Mouse (Mus musculus): ENCODE measurements at regions not wholly inside any gene's neighbourhood (a gene's known extent, or its start where the extent isn't known, plus 50 kb on each side); places are given as distances from the start of the nearest gene placed in this dataset.
A peak's percentile ranks its signal among the peaks of the same experiment; 100 is the strongest.

- DNase-seq (ENCODE audit: low read depth), result no peak
Measured at GRCm38 (mm10) chr13:72809226-72809625, 180.6 kb downstream of the Irx2 start.

- DNase-seq (ENCODE audit: low read depth), result no peak
Measured at GRCm38 (mm10) chr13:72810626-72811025, 182.0 kb downstream of the Irx2 start.

GRCm38 (mm10) chr13:72814616-72815015 lies 186.0 kb downstream of the Irx2 start:
- DNase-seq (ENCODE audit: low read depth), result no peak

- no peak for DNase-seq (ENCODE audit: low read depth)
Measured at GRCm38 (mm10) chr13:72815236-72815932, 186.8 kb downstream of the Irx2 start.

- no peak for DNase-seq (ENCODE audit: low read depth)
Measured at GRCm38 (mm10) chr13:72815933-72816553, 187.4 kb downstream of the Irx2 start.

GRCm38 (mm10) chr13:72816856-72817255 lies 188.2 kb downstream of the Irx2 start:
- no peak for DNase-seq (ENCODE audit: low read depth)

- DNase-seq (ENCODE audit: low read depth), result no peak
Measured at GRCm38 (mm10) chr13:72817521-72817920, 188.9 kb downstream of the Irx2 start.

- DNase-seq (ENCODE audit: low read depth), result peak; percentile 6
Measured at GRCm38 (mm10) chr13:72817930-72818329, 189.3 kb downstream of the Irx2 start.

GRCm38 (mm10) chr13:72826613-72827012 lies 198.0 kb downstream of the Irx2 start:
- no peak for DNase-seq (ENCODE audit: low read depth)

- no peak for DNase-seq (ENCODE audit: low read depth)
Measured at GRCm38 (mm10) chr13:72829331-72829730, 200.7 kb downstream of the Irx2 start.

- DNase-seq (ENCODE audit: low read depth), result no peak
Measured at GRCm38 (mm10) chr13:72833326-72833725, 204.7 kb downstream of the Irx2 start.

- DNase-seq (ENCODE audit: low read depth), result no peak
Measured at GRCm38 (mm10) chr13:72837016-72837415, 208.4 kb downstream of the Irx2 start.

- no peak for DNase-seq (ENCODE audit: low read depth)
Measured at GRCm38 (mm10) chr13:72848097-72848496, 219.5 kb downstream of the Irx2 start.

GRCm38 (mm10) chr13:72849841-72850240 lies 221.2 kb downstream of the Irx2 start:
- DNase-seq (ENCODE audit: low read depth), result no peak

GRCm38 (mm10) chr13:72852896-72853295 lies 224.3 kb downstream of the Irx2 start:
- DNase-seq (ENCODE audit: low read depth), result no peak

GRCm38 (mm10) chr13:72875921-72876320 lies 247.3 kb downstream of the Irx2 start:
- DNase-seq (ENCODE audit: low read depth), result no peak

GRCm38 (mm10) chr13:72894982-72895381 lies 266.4 kb downstream of the Irx2 start:
- no peak for DNase-seq (ENCODE audit: low read depth)

- DNase-seq (ENCODE audit: low read depth), result no peak
Measured at GRCm38 (mm10) chr13:72902576-72902975, 274.0 kb downstream of the Irx2 start.

- DNase-seq (ENCODE audit: low read depth), result no peak
Measured at GRCm38 (mm10) chr13:72918895-72919294, 290.3 kb downstream of the Irx2 start.

GRCm38 (mm10) chr13:72920368-72920767 lies 291.7 kb downstream of the Irx2 start:
- no peak for DNase-seq (ENCODE audit: low read depth)

- no peak for DNase-seq (ENCODE audit: low read depth)
Measured at GRCm38 (mm10) chr13:72924560-72925135, 296.0 kb downstream of the Irx2 start.

GRCm38 (mm10) chr13:72937246-72937645 lies 308.6 kb downstream of the Irx2 start:
- DNase-seq (ENCODE audit: low read depth), result no peak

GRCm38 (mm10) chr13:72938156-72938874 lies 309.7 kb downstream of the Irx2 start:
- no peak for DNase-seq (ENCODE audit: low read depth)

All from fibroblast of lung, adult 2 months (primary cell).